9 mouse cellular contexts compared by ENCODE assay signal in genomic region chr17:84145826-84146287, GRCm38 (mm10). TPM values are rescaled to one million over a fixed set of nuclear protein-coding genes. Genes with fewer than 3 reads are reported as not detected.
A peak's percentile ranks its signal among the peaks of the same experiment; 100 is the strongest.
DNase-seq lines count a peak whose midpoint lies in the region; ATAC-seq and TF ChIP-seq lines count a peak whose summit lies in the region.
"Had no signal": no experiment of that assay in that cellular context is flagged by ENCODE, and none has a peak within 500 bp of the region (broad histone marks: within the 10 kb centered on the region; RNA-seq: fewer than 3 reads in every experiment).

No protein-coding gene starts in this region.

- no peak overlapping the region for H3K4me2 ChIP-seq in midbrain, embryonic 11.5 days
- H3K4me2 ChIP-seq in midbrain, embryonic 14.5 days (ENCODE audit: low read length) = no peak overlapping the region
- no peak overlapping the region; the same call in 1 of the 2 replicates for H3K4me2 ChIP-seq in embryonic facial prominence, embryonic 13.5 days
- no peak overlapping the region for H3K4me2 ChIP-seq in lung, postnatal 0 days (replicated peaks; ENCODE audit: low read depth, low read length)
- no peak overlapping the region for H3K4me2 ChIP-seq in hindbrain, embryonic 13.5 days
- H3K4me2 ChIP-seq: neural tube, embryonic 12.5 days had no signal

- TF ChIP-seq CTCF in kidney, adult 2 months (conservative IDR thresholded peaks at IDR 0.05; ENCODE audit: insufficient read depth, insufficient read length, low read depth, low read length) = no peak
- peak; percentile 33 for TF ChIP-seq CTCF in lung, postnatal 0 days (IDR thresholded peaks at IDR 0.05)

- DNase-seq in midbrain, embryonic 11.5 days (ENCODE audit: low spot score, missing footprints) = no peak
- no peak for DNase-seq in midbrain, embryonic 14.5 days
- peak; percentile 79 for DNase-seq in kidney, adult 2 months
- DNase-seq in lung, postnatal 0 days (ENCODE audit: low spot score) = peak; percentile 80
- peak; percentile 58 to 77 for DNase-seq in thymus, adult 18-20 months
- no peak for DNase-seq in right cerebral cortex, postnatal 10 days (ENCODE audit: low spot score in 2 of 2)

- TF ChIP-seq EP300 in lung, postnatal 0 days (IDR thresholded peaks at IDR 0.05) = peak; percentile 88

- H3K27ac ChIP-seq in midbrain, embryonic 11.5 days (ENCODE audit: low read depth, low read length) = no peak overlapping the region
- H3K27ac ChIP-seq in midbrain, embryonic 14.5 days (replicated peaks; ENCODE audit: low read depth, low read length) = no peak overlapping the region
- peak overlapping the region; percentile 40 for H3K27ac ChIP-seq in embryonic facial prominence, embryonic 13.5 days
- H3K27ac ChIP-seq in kidney, adult 2 months (ENCODE audit: insufficient read depth, low read depth, low read length) = peak overlapping the region; percentile 89
- H3K27ac ChIP-seq in lung, postnatal 0 days (ENCODE audit: low read length) = peak overlapping the region; percentile 85
- no peak overlapping the region for H3K27ac ChIP-seq in hindbrain, embryonic 13.5 days
- H3K27ac ChIP-seq: neural tube, embryonic 12.5 days had no signal

- ATAC-seq in midbrain, embryonic 11.5 days (ENCODE audit: low FRiP score) = no peak
- ATAC-seq in midbrain, embryonic 14.5 days (ENCODE audit: low FRiP score, low TSS enrichment) = no peak
- ATAC-seq in embryonic facial prominence, embryonic 13.5 days (ENCODE audit: insufficient number of reproducible peaks, insufficient read depth, low FRiP score, low TSS enrichment, low read depth) = no peak
- ATAC-seq in lung, postnatal 0 days = peak; percentile 6
- ATAC-seq in hindbrain, embryonic 13.5 days (ENCODE audit: low FRiP score) = no peak

- no peaks in the 10 kb centered on the region for H3K9me3 ChIP-seq in midbrain, embryonic 11.5 days (ENCODE audit: control insufficient read depth, low read length)
- no peaks in the 10 kb centered on the region for H3K9me3 ChIP-seq in midbrain, embryonic 14.5 days (ENCODE audit: control insufficient read depth, low read length)
- no peaks in the 10 kb centered on the region for H3K9me3 ChIP-seq in embryonic facial prominence, embryonic 13.5 days
- H3K9me3 ChIP-seq in lung, postnatal 0 days (ENCODE audit: low read length) = no peaks in the 10 kb centered on the region
- no peaks in the 10 kb centered on the region for H3K9me3 ChIP-seq in hindbrain, embryonic 13.5 days
- H3K9me3 ChIP-seq: neural tube, embryonic 12.5 days had no signal

- no peaks in the 10 kb centered on the region for H3K27me3 ChIP-seq in midbrain, embryonic 11.5 days (ENCODE audit: control insufficient read depth, insufficient read depth, low read length)
- H3K27me3 ChIP-seq in midbrain, embryonic 14.5 days (ENCODE audit: control insufficient read depth, insufficient read depth, low read length) = no peaks in the 10 kb centered on the region
- no peaks in the 10 kb centered on the region for H3K27me3 ChIP-seq in embryonic facial prominence, embryonic 13.5 days
- no peaks in the 10 kb centered on the region for H3K27me3 ChIP-seq in kidney, adult 2 months (replicated peaks; ENCODE audit: control insufficient read depth, insufficient read depth, low read length)
- H3K27me3 ChIP-seq in lung, postnatal 0 days (replicated peaks; ENCODE audit: insufficient read depth, low read length) = no peaks in the 10 kb centered on the region
- H3K27me3 ChIP-seq in hindbrain, embryonic 13.5 days = 0 out of 2 replicates have a peak, but pooled peaks cover 3% of the 10 kb centered on the region
- H3K27me3 ChIP-seq: neural tube, embryonic 12.5 days had no signal

- TF ChIP-seq POLR2A in kidney, adult 2 months (IDR thresholded peaks at IDR 0.05; ENCODE audit: low read depth, low read length) = no peak

- peaks cover 18% of the 10 kb centered on the region for H3K4me1 ChIP-seq in midbrain, embryonic 11.5 days (ENCODE audit: control insufficient read depth, insufficient read depth, low read length)
- H3K4me1 ChIP-seq in midbrain, embryonic 14.5 days (ENCODE audit: control insufficient read depth, insufficient read depth, low read length) = peaks cover 18% of the 10 kb centered on the region
- peaks cover 64% of the 10 kb centered on the region for H3K4me1 ChIP-seq in embryonic facial prominence, embryonic 13.5 days
- H3K4me1 ChIP-seq in kidney, adult 2 months (ENCODE audit: control insufficient read depth, insufficient read depth, low read length) = peaks cover 47% of the 10 kb centered on the region
- peaks cover 42% of the 10 kb centered on the region for H3K4me1 ChIP-seq in lung, postnatal 0 days (ENCODE audit: insufficient read depth, low read depth, low read length)
- H3K4me1 ChIP-seq in hindbrain, embryonic 13.5 days (replicated peaks) = peaks cover 36% of the 10 kb centered on the region

- peak overlapping the region; percentile 33; the same call in 1 of the 2 replicates for H3K9ac ChIP-seq in midbrain, embryonic 11.5 days (ENCODE audit: low read length)
- no peak overlapping the region for H3K9ac ChIP-seq in midbrain, embryonic 14.5 days (replicated peaks; ENCODE audit: low read length)
- H3K9ac ChIP-seq in embryonic facial prominence, embryonic 13.5 days = 0 out of 2 replicates have a peak overlapping the region, but pooled peaks have one; percentile 7
- H3K9ac ChIP-seq in lung, postnatal 0 days (replicated peaks; ENCODE audit: low read depth) = no peak overlapping the region
- no peak overlapping the region for H3K9ac ChIP-seq in hindbrain, embryonic 13.5 days
- H3K9ac ChIP-seq: neural tube, embryonic 12.5 days had no signal

- H3K4me3 ChIP-seq in midbrain, embryonic 11.5 days (ENCODE audit: low read depth, low read length) = no peak overlapping the region
- no peak overlapping the region for H3K4me3 ChIP-seq in midbrain, embryonic 14.5 days (replicated peaks; ENCODE audit: low read depth, low read length)
- H3K4me3 ChIP-seq in embryonic facial prominence, embryonic 13.5 days = no peak overlapping the region
- H3K4me3 ChIP-seq in kidney, adult 2 months (ENCODE audit: insufficient read depth, low read depth, low read length) = no peak overlapping the region
- H3K4me3 ChIP-seq in lung, postnatal 0 days (ENCODE audit: low read depth, low read length) = no peak overlapping the region
- H3K4me3 ChIP-seq in hindbrain, embryonic 13.5 days = no peak overlapping the region
- H3K4me3 ChIP-seq: neural tube, embryonic 12.5 days had no signal

- no peaks in the 10 kb centered on the region for H3K36me3 ChIP-seq in midbrain, embryonic 11.5 days (ENCODE audit: control insufficient read depth, insufficient read depth, low read length)
- H3K36me3 ChIP-seq in midbrain, embryonic 14.5 days (ENCODE audit: control insufficient read depth, insufficient read depth, low read length) = no peaks in the 10 kb centered on the region
- no peaks in the 10 kb centered on the region for H3K36me3 ChIP-seq in embryonic facial prominence, embryonic 13.5 days
- no peaks in the 10 kb centered on the region for H3K36me3 ChIP-seq in kidney, adult 2 months (ENCODE audit: control insufficient read depth, insufficient read depth, low read length)
- H3K36me3 ChIP-seq in lung, postnatal 0 days (ENCODE audit: insufficient read depth, low read length) = no peaks in the 10 kb centered on the region
- no peaks in the 10 kb centered on the region for H3K36me3 ChIP-seq in hindbrain, embryonic 13.5 days
- H3K36me3 ChIP-seq: neural tube, embryonic 12.5 days had no signal

- WGBS in midbrain, embryonic 11.5 days = 10% methylated on average over 10 of the region's 10 CpGs
- WGBS in midbrain, embryonic 14.5 days = 12% methylated on average over 10 of the region's 10 CpGs
- WGBS in embryonic facial prominence, embryonic 13.5 days = 13% methylated on average over 10 of the region's 10 CpGs
- 27% methylated on average over 10 of the region's 10 CpGs for WGBS in kidney, adult 2 months
- WGBS in lung, postnatal 0 days = 29% methylated on average over 10 of the region's 10 CpGs
- whole genome bisulfite sequencing in hindbrain, embryonic 13.5 days = 21% methylated on average over 10 of the region's 10 CpGs

RNA-seq across cellular contexts. Expression of gene Zfp36l2, which starts 41.9 kb away (rescaled TPM):
- 14.4 and 14.6 TPM in 2 replicates for polyA plus RNA-seq in midbrain, embryonic 11.5 days (2014; fragmentation: Nextera tagmentation; extraction: Ambion mirVana)
- 4.6 and 6.4 TPM in 2 replicates for polyA plus RNA-seq in midbrain, embryonic 14.5 days (2014; fragmentation: Nextera tagmentation; extraction: Ambion mirVana)
- polyA plus RNA-seq in embryonic facial prominence, embryonic 13.5 days (2015; fragmentation: Nextera tagmentation; extraction: Ambion mirVana) = 20.8 and 21.3 TPM in 2 replicates
- 34.3 and 45.8 TPM in 2 replicates for polyA plus RNA-seq in kidney, adult 2 months (2012; rRNA removed)
- polyA plus RNA-seq in lung, postnatal 0 days (2015; fragmentation: Nextera tagmentation; extraction: Ambion mirVana) = 15.6 and 17.5 TPM in 2 replicates
- 5.1 and 5.2 TPM in 2 replicates for polyA plus RNA-seq in hindbrain, embryonic 13.5 days (2015; fragmentation: Nextera tagmentation; extraction: Ambion mirVana)

Comparison
In these comparisons a context has a peak if more than half of its experiments do, and no peak if none do; other contexts are left out.
1. H3K9ac ChIP-seq: peak in midbrain, embryonic 11.5 days (single experiment) and embryonic facial prominence, embryonic 13.5 days (single experiment); none in midbrain, embryonic 14.5 days (single experiment), lung, postnatal 0 days (single experiment) and hindbrain, embryonic 13.5 days (single experiment).
2. DNase-seq: peak in kidney, adult 2 months (single experiment), lung, postnatal 0 days (single experiment) and thymus, adult 18-20 months (2 of 2); none in midbrain, embryonic 11.5 days (single experiment), midbrain, embryonic 14.5 days (single experiment) and right cerebral cortex, postnatal 10 days (0 of 2).
3. H3K27ac ChIP-seq: peak in embryonic facial prominence, embryonic 13.5 days (single experiment), kidney, adult 2 months (single experiment) and lung, postnatal 0 days (single experiment); none in midbrain, embryonic 11.5 days (single experiment), midbrain, embryonic 14.5 days (single experiment) and hindbrain, embryonic 13.5 days (single experiment).